Mouse (Mus musculus): ENCODE data around the gene Lpp.

Lpp gene

DNA sequence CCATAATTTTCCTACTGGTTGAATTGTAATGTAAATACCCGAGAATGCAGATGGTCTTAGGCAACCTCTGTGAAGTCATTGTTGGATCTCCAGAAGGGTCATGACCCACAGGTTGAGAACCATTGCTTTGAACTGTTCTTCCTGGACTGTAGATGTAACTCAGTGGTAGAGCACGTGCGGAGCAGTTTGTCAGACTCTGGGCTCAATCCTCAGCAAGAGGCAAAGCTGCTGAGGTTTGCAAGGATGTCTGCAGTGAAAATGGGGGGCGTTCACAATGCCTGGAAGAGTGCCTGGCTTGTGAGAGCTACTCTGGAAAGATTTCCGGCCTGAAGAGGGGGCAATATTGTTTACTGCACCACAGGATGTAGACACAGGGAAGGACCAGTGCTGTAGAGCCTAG is 6.2 kb downstream of the Lpp start:
- DNase-seq (ENCODE audit: low spot score in 2 of 2) = no peak

DNA sequence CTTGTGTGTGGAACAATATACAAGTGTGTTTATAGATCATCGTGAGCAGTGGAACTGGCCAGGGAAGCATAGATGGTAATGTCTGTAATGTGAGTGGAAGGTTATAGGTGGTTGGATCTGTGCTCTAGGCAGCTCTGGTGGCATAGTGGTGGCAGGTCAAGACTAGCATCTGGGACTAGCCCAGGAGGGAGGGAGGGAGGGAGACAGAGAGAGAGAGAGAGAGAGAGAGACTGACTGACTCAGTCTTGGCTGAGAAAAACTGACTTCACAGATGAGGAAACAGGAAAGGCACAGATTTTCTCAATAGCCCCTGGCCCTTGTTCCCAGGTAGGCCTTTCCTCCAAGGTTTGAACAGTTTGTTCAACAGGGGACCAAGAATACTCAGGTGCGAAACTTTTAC is 7.5 kb downstream of the Lpp start:
- no peak for DNase-seq (ENCODE audit: low spot score in 2 of 2)

- no peak for DNase-seq (ENCODE audit: low spot score in 2 of 2)
Observed at GRCm38 (mm10) chr16:24402801-24403200, 9.5 kb downstream of the Lpp start.

GRCm38 (mm10) chr16:24403733-24404380 is 10.6 kb downstream of the Lpp start:
- DNase-seq (ENCODE audit: low spot score in 2 of 2) = no peak

DNA sequence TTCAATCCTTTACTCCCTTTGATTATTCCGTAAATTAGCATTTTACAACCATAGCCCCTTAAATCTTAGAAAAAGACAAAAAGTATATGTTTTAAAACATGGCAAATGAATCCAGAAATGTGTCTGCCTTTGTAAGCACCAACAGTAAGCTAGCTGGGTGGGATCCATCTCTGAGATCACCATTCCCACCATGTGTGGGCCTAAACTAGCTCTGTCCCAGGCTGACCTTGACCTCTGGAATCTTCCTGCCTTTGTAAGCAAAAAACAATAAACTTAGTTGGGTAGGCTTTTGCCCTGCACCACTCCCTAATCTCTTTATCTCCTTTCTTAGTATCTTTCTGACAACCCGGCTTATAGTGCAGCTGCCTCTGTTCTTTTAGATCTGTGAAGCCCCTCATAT is 13.2 kb downstream of the Lpp start:
- DNase-seq (ENCODE audit: low spot score in 2 of 2) = no peak

- DNase-seq (ENCODE audit: low spot score in 2 of 2) = no peak
Observed at GRCm38 (mm10) chr16:24411281-24411680, 18.0 kb downstream of the Lpp start.

DNA sequence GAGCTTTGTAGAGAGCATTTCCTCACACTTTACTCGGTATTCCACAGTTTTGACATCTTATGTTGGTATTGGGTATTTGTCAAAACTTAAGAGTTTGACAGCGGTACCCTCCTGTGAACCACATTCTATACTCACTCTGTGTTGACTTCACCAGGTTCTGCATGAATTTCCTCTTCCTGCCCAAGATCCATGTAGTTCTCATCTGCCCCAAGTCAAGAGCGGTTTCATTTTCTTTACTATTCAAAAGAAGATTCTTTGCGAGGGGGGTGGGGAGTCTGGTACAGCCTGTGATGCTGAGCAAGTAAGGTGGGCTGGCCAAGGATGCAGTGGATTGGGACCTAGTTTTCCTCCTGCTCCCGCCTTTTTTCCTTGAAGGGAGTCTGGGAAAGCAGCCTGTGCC is 18.9 kb downstream of the Lpp start:
- DNase-seq (ENCODE audit: low spot score in 2 of 2) = no peak

DNA sequence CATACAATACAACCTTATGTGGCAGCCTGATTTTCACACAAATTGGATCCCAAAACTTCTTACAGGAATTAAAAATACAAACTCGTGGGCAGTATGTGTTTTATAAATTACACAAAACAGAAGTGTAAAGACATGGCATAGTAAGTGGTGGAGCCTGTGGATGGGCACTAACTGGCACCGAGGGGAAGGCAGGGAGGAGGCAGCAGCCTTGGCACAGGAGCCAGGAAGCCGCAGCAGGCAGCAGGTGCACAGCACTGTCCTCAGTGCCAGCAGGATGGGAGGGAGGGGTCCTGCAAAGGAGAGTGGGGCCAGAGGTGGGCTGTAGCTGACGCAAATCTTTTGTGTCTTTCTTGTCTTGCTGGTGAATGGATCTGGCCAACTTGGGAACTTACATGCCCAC is 19.8 kb downstream of the Lpp start:
- no peak for DNase-seq (ENCODE audit: low spot score in 2 of 2)

GRCm38 (mm10) chr16:24418022-24418421 is 24.7 kb downstream of the Lpp start:
- DNase-seq (ENCODE audit: low spot score in 2 of 2) = no peak

DNA sequence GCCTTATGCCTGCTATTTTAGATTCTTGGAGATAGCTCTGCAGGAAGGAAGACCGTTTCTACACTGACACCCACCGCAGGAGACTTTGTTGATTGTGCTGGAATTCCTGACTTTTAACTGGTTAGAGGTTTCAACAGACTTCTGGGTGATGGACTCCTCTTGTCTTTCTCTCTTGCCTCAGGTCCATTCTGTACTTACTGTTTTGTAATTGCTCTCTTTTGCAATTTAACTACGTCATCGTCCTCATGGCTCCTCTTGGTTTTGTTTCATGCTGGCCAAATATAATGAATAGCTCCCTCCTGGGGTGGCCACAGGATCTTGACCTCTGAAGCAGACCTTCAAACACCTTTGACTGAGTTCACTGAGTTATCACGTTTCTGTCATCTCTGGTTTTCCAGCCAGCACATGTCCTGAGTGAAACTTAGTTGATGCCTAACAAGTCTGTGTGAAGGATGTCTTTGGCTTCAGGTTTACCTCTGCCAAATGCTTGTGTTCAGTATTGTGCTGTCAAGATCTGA is 27.4 kb downstream of the Lpp start:
- no peak for DNase-seq (ENCODE audit: low spot score in 2 of 2)

- DNase-seq (ENCODE audit: low spot score in 2 of 2) = no peak
Observed at GRCm38 (mm10) chr16:24421687-24422418, 28.5 kb downstream of the Lpp start.

- no peak for DNase-seq (ENCODE audit: low spot score in 2 of 2)
Observed at GRCm38 (mm10) chr16:24423196-24423595, 29.9 kb downstream of the Lpp start.

GRCm38 (mm10) chr16:24423751-24424150 is 30.4 kb downstream of the Lpp start:
- no peak for DNase-seq (ENCODE audit: low spot score in 2 of 2)

GRCm38 (mm10) chr16:24424356-24424977 is 31.2 kb downstream of the Lpp start:
- no peak for DNase-seq (ENCODE audit: low spot score in 2 of 2)

DNA sequence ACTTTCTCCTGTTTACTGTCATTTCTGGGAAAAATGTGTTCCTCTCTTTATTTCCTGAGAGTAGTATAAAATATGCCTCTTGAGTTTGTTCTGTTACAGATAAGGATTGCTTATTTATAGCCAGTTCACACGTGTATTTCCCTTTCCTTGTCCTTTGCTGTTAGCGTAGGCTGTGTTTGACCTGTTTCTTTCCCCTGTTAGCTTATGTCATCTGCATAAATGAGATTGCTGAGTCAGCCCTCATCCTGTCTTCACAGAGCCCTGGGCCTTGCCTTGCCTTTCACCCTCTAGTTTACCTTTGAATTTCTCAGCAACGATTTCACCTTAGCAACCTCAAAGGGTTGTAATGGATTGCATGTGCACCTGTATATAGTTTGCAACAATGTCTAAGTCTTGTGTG is 32.5 kb downstream of the Lpp start:
- no peak for DNase-seq (ENCODE audit: low spot score in 2 of 2)

DNA sequence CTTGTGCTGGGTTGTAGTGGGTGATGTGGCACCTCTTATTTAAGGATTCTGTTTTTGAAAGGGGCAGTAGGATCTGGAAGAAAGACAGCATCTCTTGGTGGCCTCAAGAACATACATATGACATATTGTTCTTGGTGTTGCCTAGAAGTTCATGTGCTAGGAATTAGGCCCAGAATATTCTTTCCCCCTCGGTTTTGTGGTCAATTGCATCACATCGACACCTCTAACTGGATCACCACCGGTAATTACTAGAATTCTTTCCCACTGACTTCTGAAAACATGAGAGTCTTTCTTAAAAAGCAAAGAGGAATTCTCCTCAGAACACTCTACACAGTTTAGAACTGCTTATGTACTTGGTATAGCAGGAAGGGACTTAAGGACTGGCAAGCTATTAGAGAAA is 34.3 kb downstream of the Lpp start:
- no peak for DNase-seq (ENCODE audit: low spot score in 2 of 2)

GRCm38 (mm10) chr16:24428055-24428454 is 34.7 kb downstream of the Lpp start:
- no peak for DNase-seq (ENCODE audit: low spot score in 2 of 2)

GRCm38 (mm10) chr16:24428742-24429141 is 35.4 kb downstream of the Lpp start:
- DNase-seq (ENCODE audit: low spot score in 2 of 2) = no peak

GRCm38 (mm10) chr16:24429691-24430090 is 36.4 kb downstream of the Lpp start:
- DNase-seq (ENCODE audit: low spot score in 2 of 2) = no peak

- no peak for DNase-seq (ENCODE audit: low spot score in 2 of 2)
Observed at GRCm38 (mm10) chr16:24431808-24432207, 38.5 kb downstream of the Lpp start.

GRCm38 (mm10) chr16:24433563-24433962 is 40.3 kb downstream of the Lpp start:
- no peak for DNase-seq (ENCODE audit: low spot score in 2 of 2)

DNA sequence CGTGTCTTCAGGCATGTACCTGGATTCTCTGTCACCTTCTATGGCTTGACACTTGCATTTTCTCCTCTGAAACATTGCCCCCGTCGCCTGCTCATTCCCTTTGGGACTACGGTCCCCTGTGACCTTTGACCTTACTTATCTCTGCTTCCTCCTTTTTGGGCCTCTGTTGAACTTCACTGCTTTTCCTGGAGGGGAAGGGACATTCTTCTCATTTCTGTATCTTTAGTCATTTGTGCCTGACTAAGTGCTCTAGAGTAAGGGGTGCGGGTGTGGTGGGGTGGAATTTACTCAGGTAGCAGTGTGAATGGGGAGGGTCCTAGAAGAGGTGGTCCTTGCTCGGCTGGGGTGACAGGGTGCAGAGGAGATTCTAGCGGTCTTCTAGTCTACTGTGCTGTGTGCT is 40.7 kb downstream of the Lpp start:
- no peak for DNase-seq (ENCODE audit: low spot score in 2 of 2)

- no peak for DNase-seq (ENCODE audit: low spot score in 2 of 2)
Observed at GRCm38 (mm10) chr16:24434531-24435114, 41.3 kb downstream of the Lpp start.

Data from spleen, postnatal 10 days (tissue).